Mouse (Mus musculus) forebrain, embryonic 15.5 days (tissue): Measurements from ENCODE around the gene Hba-a2. TPM values are rescaled to one million over a fixed set of nuclear protein-coding genes. Genes with fewer than 3 reads are reported as not detected.
"Not testable (repeated sequence)": the region's sequence is repeated elsewhere in the genome, so short reads cannot be mapped to it uniquely, and the experiment has no call there.

ENCODE experiments used
- ATAC-seq: fragments of 200-750 bp; cut with Nextera tagmentation; replicated peaks from 2 replicates; pipeline ENCODE4 v1.8.0; 2017; ENCODE audit warnings: mild to moderate bottlenecking, moderate TSS enrichment, moderate library complexity
- H3K27ac ChIP-seq: fragments of 300-500 bp; sonication (generic); replicated peaks from 2 replicates; pipeline ENCODE4 v1.5.1; 2015; ENCODE audit warnings: mild to moderate bottlenecking, inconsistent platforms
- H3K27me3 ChIP-seq: fragments of 300-500 bp; sonication (generic); 2 replicates; pipeline ENCODE4 v1.6.1; 2015; ENCODE audit warnings: inconsistent platforms
- H3K36me3 ChIP-seq: fragments of 300-500 bp; sonication (generic); 2 replicates; pipeline ENCODE4 v1.6.1; 2015; ENCODE audit warnings: mild to moderate bottlenecking, inconsistent platforms
- H3K4me1 ChIP-seq: fragments of 300-500 bp; sonication (generic); 2 replicates; pipeline ENCODE4 v1.6.1; 2015; ENCODE audit warnings: inconsistent platforms
- H3K4me2 ChIP-seq: fragments of 300-500 bp; sonication (generic); replicated peaks from 2 replicates; pipeline ENCODE4 v1.6.1; 2015; ENCODE audit warnings: mild to moderate bottlenecking, inconsistent platforms
- H3K4me3 ChIP-seq: fragments of 300-500 bp; sonication (generic); 2 replicates; pipeline ENCODE4 v1.5.1; 2015; ENCODE audit warnings: mild to moderate bottlenecking, inconsistent platforms
- H3K9ac ChIP-seq: fragments of 300-500 bp; sonication (generic); replicated peaks from 2 replicates; pipeline ENCODE4 v1.6.1; 2015; ENCODE audit warnings: mild to moderate bottlenecking, inconsistent platforms
- H3K9me3 ChIP-seq: fragments of 300-500 bp; sonication (generic); 2 replicates; pipeline ENCODE4 v1.6.1; 2016; ENCODE audit warnings: inconsistent platforms
- WGBS: fragments of 180-500 bp; shearing (Covaris S2); methylation state at CpG from one replicate; pipeline ENCODE4 v1.1.7; 2015; ENCODE audit warnings: mixed read lengths; 5-methylcytosine and 5-hydroxymethylcytosine counted together
- polyA plus RNA-seq: library from polyadenylated mRNA; unstranded; fragments of >200 nt; fragmentation: Nextera tagmentation; extraction: Ambion mirVana; gene quantifications from 2 replicates; pipeline ENCODE4 v1.2.1, GENCODE M21; 2015

The Hba-a2 gene
- polyA plus RNA-seq, 1 experiment from 2014 or later = 5,963 TPM

DNA sequence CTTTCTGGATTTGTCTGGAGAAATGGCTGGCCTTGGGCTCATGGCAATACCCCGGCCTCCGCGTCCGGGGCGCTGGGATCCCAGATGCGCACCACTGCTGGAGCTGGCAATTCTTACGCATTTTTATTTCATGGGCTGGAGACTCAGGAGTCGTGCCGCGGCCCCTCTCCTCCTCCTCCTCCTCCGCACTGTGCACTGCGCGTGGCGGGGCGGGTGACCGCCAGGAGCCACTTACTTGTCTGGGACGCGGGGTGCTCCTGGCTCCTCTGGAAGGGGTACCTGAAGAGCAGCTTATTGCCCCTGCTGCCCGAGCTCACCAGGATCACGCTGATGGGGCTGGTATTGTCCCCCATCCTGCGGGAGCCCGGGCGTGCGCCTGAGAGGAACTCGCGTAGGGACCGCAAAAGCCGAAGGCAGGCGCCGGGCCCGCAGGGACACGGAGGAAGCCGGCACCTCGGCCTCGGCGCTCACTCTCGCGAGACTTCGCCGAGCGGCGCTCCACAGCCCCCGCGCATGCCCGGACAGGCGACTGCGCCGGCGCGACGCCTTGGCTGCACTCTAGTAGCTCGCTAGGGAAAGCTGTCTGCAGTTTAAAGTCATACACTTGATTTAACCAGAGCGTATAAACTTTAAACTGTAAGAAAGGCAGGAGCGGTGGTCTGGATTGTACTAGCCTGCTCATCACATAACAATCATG is 29.0 kb upstream of the Hba-a2 start, which contains the start of gene Nprl3:
Gene Nprl3, minus strand, starts transcription at position 520 of the 697 bp plus-strand sequence.
- Histone ChIP-seq H3K4me1 (peaks cover 16% of the 10 kb centered on the region), H3K36me3 (no peaks in the 10 kb centered on the region), H3K27me3 (no peaks in the 10 kb centered on the region), H3K9me3 (no peaks in the 10 kb centered on the region), H3K9ac (peak within 1 kb of the TSS; percentile 97), H3K4me3 (peak within 1 kb of the TSS; percentile 81), H3K4me2 (peak within 1 kb of the TSS; percentile 57), H3K27ac (peak within 1 kb of the TSS; percentile 91)
- peak; percentile 100 for ATAC-seq
- WGBS = under 1% methylated on average over 54 of the region's 54 CpGs

DNA sequence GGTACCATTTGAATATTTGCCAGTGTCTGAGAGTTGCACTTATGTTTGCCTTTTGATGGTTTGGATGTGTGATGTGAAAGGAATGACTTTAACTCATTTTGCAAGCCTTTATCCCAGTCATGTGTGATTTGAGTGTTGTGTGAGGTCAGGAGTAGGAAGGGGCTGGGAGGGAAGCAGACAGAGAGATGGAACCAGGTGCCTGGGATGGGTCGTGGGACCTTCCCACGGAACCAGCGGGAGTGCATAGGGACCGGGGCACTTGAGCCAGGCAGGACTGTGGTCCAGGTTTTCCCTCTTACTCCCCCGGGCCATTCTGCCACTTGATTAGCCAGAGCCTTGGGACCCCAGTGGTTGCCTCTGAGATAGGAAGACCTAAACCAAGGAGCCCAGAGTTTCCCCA is 28.3 kb upstream of the Hba-a2 start:
- Histone ChIP-seq H3K27me3 (no peaks in the 10 kb centered on the region), H3K9ac (peak overlapping the region; percentile 48), H3K27ac (peak overlapping the region; percentile 39; the same call in 1 of the 2 replicates), H3K9me3 (no peaks in the 10 kb centered on the region), H3K4me2 (peak overlapping the region; percentile 57), H3K4me3 (peak overlapping the region; percentile 81), H3K36me3 (no peaks in the 10 kb centered on the region), H3K4me1 (peaks cover 16% of the 10 kb centered on the region)
- WGBS = 23% methylated on average over 5 of the region's 5 CpGs
- ATAC-seq = peak; percentile 48

DNA sequence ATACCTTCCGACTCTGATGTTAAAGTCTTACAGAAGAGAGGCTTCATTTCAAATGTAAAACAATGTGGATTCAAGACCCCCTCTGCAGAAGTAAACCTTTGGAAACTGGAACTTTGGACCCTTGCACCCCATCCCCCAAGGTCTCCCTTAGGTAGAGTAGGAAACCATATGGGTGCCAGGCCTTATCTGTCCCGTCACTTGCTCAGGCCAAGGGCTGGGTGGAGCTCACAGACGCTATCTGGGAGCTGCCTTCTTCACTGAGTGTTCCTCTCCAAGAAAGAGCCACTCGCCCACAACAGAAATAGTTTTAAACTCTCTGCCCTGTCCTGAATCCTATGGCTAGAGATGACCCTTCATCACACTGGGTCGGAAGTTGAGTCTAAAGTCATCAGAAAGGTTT is 27.3 kb upstream of the Hba-a2 start:
- Histone ChIP-seq H3K4me2 (no peak overlapping the region), H3K4me3 (no peak overlapping the region), H3K4me1 (peaks cover 16% of the 10 kb centered on the region), H3K9ac (no peak overlapping the region), H3K9me3 (no peaks in the 10 kb centered on the region), H3K27ac (no peak overlapping the region), H3K27me3 (no peaks in the 10 kb centered on the region), H3K36me3 (no peaks in the 10 kb centered on the region)
- 82% methylated on average over 5 of the region's 5 CpGs for WGBS
- ATAC-seq = no peak

DNA sequence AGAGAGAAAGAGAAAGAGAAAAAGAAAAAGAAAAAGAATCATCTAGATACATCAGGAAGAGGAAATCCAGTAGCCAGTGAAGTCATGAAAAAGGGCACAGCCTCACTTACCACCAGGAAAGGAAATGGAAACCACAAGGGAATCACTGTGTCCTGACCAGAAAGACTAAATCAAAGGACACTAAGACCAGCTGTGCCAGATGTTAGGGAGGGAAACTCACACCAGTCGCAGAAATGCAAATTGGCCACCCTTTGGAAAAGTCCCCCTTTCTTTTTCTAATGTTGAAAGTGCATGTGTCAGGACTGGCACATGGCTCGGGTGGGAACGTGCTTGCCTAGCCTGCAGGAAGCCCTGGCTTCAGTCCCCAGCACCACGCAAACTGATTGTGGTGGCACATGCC is 25.1 kb upstream of the Hba-a2 start:
- Histone ChIP-seq H3K4me3 (no peak overlapping the region), H3K9ac (no peak overlapping the region), H3K36me3 (no peaks in the 10 kb centered on the region), H3K9me3 (no peaks in the 10 kb centered on the region), H3K27me3 (no peaks in the 10 kb centered on the region), H3K4me2 (no peak overlapping the region), H3K27ac (no peak overlapping the region), H3K4me1 (peaks cover 12% of the 10 kb centered on the region)
- no peak for ATAC-seq
- 59% methylated on average over 4 of the region's 4 CpGs for WGBS

DNA sequence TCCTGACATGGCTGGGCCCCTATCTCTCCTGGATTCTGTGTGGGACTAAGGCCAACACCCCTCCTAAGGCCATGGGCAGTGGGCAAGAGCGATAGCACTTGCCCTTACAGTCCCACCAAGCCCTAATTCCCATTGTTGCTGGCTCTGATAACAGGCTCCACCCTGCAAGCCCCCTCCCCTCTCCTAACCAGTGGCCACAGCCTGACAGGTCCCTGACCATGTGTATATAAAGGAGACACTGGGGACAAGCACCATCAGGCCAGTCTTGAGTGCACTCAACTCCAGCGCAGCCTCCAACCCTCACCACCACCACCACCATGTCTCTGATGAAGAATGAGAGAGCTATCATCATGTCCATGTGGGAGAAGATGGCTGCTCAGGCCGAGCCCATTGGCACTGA is 19.9 kb upstream of the Hba-a2 start, which contains the start of gene Hba-x:
Gene Hba-x, plus strand, starts transcription at position 54 of the 400 bp plus-strand sequence.
- no peaks in the 10 kb centered on the region for H3K36me3 ChIP-seq

DNA sequence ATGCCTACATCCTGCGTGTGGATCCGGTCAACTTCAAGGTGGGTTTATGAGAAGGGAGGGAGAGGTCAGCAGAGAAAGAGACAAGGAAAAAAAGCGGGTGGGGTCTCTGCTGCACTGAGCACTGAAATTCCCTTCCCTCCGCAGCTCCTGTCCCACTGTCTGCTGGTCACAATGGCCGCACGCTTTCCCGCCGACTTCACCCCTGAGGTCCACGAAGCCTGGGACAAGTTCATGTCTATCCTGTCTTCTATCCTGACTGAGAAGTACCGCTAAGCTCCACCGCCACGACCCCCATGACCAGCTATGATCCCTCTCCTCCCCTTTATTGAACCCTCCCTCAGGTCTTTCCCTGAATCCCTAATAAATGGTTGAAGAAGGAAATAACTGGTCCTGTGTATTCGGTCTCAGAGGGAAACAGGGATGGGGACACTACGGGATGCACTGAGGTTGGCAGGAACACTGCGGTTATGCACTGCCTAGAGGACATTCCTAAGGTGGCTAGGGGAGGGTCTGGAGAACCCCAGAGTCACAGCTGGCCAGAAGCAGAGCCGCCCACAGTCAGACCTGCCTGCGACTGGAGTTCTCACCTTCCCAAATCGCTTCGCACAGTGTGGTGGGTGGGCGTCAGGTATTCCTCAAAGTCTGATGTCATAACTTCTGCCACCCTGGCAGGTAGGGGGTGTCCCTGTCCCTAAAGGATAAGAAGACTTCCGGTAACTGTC is 18.4 kb upstream of the Hba-a2 start:
- H3K4me1 ChIP-seq = no peaks in the 10 kb centered on the region
- WGBS = 74% methylated on average over 21 of the region's 21 CpGs
- H3K9ac ChIP-seq = no peak overlapping the region
- H3K27ac ChIP-seq = no peak overlapping the region
- H3K36me3 ChIP-seq = no peaks in the 10 kb centered on the region
- no peaks in the 10 kb centered on the region for H3K9me3 ChIP-seq
- no peaks in the 10 kb centered on the region for H3K27me3 ChIP-seq
- ATAC-seq = no peak
- no peak overlapping the region for H3K4me2 ChIP-seq
- H3K4me3 ChIP-seq = no peak overlapping the region

More for the DNA sequence above, 19.9 kb upstream of the Hba-a2 start, which contains the start of gene Hba-x:
- whole genome bisulfite sequencing = 70% methylated on average over 3 of the region's 3 CpGs
- no peak within 1 kb of the TSS for H3K27ac ChIP-seq
- ATAC-seq = no peak
- no peak within 1 kb of the TSS for H3K9ac ChIP-seq
- no peaks in the 10 kb centered on the region for H3K4me1 ChIP-seq
- no peak within 1 kb of the TSS for H3K4me2 ChIP-seq
- no peaks in the 10 kb centered on the region for H3K27me3 ChIP-seq
- H3K4me3 ChIP-seq = no peak within 1 kb of the TSS
- H3K9me3 ChIP-seq = no peaks in the 10 kb centered on the region

DNA sequence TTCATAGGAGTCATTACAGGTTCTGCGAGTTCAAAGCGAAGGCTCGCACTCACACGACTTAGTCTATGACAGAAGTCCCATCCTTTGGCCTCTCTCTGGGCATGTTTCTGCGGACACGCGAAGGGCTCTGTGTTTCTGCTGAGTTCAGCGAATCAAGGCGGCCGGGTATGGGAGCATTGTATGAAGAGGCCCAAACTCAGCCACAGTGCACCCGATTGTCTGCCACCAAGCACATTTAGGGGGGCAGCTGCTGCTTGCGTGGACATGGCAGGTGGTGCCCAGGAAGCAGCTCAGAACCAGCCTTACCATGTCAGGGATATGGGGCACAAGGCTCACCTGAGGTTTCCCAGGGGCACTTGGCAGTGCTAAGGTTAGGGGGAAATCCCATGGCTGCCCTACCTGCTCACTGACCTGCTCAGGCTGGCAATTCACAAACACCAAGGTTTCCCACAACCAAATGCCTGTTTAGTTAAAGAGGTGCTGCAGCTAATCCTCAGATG is 17.8 kb upstream of the Hba-a2 start:
- Histone ChIP-seq H3K9ac (no peak overlapping the region), H3K27me3 (no peaks in the 10 kb centered on the region), H3K36me3 (no peaks in the 10 kb centered on the region), H3K9me3 (no peaks in the 10 kb centered on the region), H3K27ac (no peak overlapping the region), H3K4me2 (no peak overlapping the region), H3K4me1 (no peaks in the 10 kb centered on the region), H3K4me3 (no peak overlapping the region)
- ATAC-seq = no peak
- 85% methylated on average over 12 of the region's 12 CpGs for WGBS

DNA sequence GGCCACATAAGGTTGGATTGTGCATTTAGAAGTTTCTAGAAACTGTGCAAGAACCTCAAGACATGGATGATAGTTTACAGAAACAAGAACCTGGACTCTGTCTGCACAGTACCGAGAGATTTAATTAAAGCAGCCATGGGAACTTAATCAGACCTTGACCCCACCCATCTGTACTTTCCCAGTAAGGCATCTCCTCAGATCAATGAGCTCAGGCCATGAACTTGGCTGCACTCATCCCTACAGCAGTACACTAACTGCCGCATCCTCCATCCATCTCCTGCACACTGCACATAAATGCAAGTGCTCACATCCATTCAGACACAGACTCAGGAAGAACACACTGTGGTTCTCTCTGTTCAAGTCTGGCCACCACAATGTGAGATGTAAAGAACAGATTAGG is 15.6 kb upstream of the Hba-a2 start:
- WGBS = 76% methylated on average over 2 of the region's 2 CpGs
- H3K9me3 ChIP-seq = no peaks in the 10 kb centered on the region

DNA sequence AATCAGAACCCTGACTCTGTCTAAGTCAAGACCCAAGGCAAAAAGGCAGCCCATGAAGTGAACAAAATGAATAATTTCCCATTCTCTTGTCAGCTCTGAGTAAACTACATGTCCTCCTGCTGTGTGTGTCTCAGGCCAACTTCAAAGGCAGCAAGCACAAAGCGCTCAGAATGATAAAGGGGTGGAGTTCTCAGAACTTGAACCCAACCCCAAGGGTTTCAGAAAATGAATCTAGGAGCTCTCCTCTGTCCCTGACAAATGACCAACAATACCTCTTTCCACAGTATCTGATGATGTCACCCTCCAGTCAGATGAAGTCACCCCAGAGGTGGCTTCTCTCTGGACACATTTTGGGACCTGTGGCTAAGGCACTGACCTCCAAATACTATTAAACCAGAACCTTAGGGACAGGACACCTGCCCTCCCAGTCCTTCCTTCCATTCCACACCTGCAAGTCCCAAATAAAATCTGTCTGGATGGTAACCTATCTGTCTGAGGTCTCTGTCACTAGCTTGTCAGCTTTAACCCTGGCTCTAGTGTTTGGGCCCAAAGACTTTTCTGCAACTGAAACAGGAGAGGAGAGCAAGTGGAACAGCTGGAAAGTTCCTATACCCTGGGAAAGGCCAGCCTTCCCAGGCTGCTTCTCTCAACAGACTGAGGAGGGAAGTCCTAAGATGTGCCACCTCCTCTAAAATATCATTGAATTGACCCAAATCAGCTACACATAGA is 14.7 kb upstream of the Hba-a2 start:
- Histone ChIP-seq H3K27ac (no peak overlapping the region), H3K4me2 (no peak overlapping the region), H3K4me1 (no peaks in the 10 kb centered on the region), H3K9me3 (no peaks in the 10 kb centered on the region), H3K27me3 (no peaks in the 10 kb centered on the region), H3K9ac (no peak overlapping the region), H3K36me3 (no peaks in the 10 kb centered on the region), H3K4me3 (no peak overlapping the region)
- ATAC-seq = no peak
- WGBS = 85% methylated on average over 1 of the region's 1 CpGs

More for the DNA sequence above, 15.6 kb upstream of the Hba-a2 start:
- Histone ChIP-seq H3K9ac (no peak overlapping the region), H3K4me3 (no peak overlapping the region), H3K4me1 (no peaks in the 10 kb centered on the region), H3K4me2 (no peak overlapping the region), H3K27ac (no peak overlapping the region), H3K36me3 (no peaks in the 10 kb centered on the region), H3K27me3 (no peaks in the 10 kb centered on the region)
- ATAC-seq = no peak

DNA sequence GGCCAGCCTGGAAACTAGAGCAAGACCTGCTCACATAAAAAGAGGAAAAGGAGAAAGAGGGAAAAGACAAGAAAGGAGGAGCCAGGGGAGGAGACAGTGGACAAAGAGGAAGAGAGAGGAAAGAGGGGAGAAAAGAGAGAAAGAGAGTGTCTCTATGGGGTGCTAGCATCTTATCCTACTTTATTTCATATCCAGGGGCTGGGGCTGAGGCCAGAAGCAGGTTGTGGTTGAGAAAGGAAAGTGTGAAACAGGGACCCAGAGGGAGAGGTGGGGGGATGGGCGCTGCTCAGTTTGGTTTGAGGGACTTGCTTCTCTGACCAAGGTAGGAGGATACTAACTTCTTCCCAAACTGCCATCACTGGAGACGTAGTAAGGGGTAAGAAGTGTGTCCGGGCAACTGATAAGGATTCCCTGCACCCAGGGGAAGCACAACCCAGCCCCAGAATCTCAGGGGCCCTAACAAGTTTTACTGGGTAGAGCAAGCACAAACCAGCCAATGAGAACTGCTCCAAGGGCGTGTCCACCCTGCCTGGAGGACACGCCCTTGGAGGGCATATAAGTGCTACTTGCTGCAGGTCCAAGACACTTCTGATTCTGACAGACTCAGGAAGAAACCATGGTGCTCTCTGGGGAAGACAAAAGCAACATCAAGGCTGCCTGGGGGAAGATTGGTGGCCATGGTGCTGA is 13.1 kb upstream of the Hba-a2 start, which contains the start of gene Hba-a1:
Gene Hba-a1, plus strand, starts transcription at position 421 of the 687 bp plus-strand sequence.
- WGBS = 42% methylated on average over 1 of the region's 5 CpGs
- not testable (repeated sequence) for H3K4me3 ChIP-seq, H3K27me3 ChIP-seq, ATAC-seq, H3K9ac ChIP-seq, H3K36me3 ChIP-seq, H3K4me1 ChIP-seq, H3K9me3 ChIP-seq, H3K4me2 ChIP-seq, H3K27ac ChIP-seq

DNA sequence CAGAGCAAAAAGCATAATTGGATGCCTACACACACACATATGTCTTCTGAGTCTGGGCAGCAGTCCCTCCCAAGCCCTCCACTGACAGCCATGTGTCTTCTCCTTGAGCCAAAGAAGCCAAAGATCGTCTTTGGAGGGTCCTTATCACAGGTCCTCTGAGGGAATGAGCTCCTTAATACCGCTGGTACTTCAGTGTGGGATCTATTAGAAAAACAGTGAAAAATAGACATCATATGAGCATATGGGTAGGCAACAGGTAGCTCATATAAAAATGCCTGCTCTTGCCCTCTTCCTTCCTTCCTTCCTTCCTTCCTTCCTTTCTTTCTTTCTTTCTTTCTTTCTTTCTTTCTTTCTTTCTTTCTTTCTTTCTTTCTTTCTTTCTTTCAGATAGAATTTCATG is 11.7 kb upstream of the Hba-a2 start:
- H3K4me2 ChIP-seq, H3K4me3 ChIP-seq, H3K36me3 ChIP-seq, H3K27ac ChIP-seq, ATAC-seq, H3K9me3 ChIP-seq, H3K27me3 ChIP-seq, H3K9ac ChIP-seq, H3K4me1 ChIP-seq: not testable (repeated sequence)
- WGBS = 62% methylated on average over 2 of the region's 2 CpGs
